In genomic region chr19:40405808-40406207, GRCm38 (mm10) we compare ENCODE assay signal across 11 mouse cellular contexts.
DNase-seq lines count a peak whose midpoint lies in the region; ATAC-seq and TF ChIP-seq lines count a peak whose summit lies in the region.
"Had no signal": no experiment of that assay in that cellular context is flagged by ENCODE, and none has a peak within 500 bp of the region (broad histone marks: within the 10 kb centered on the region; RNA-seq: fewer than 3 reads in every experiment).

No protein-coding gene starts in this region.

- H3K9ac ChIP-seq in heart, embryonic 14.5 days (ENCODE audit: low read length): peak overlapping the region; percentile 44
- H3K9ac ChIP-seq in kidney, embryonic 14.5 days (ENCODE audit: low read depth, low read length): no peak overlapping the region
- H3K9ac ChIP-seq: forebrain, embryonic 13.5 days had no signal

- no peak for DNase-seq in layer of hippocampus, adult 2 months (ENCODE audit: low spot score in 2 of 2)
- no peak for DNase-seq in layer of hippocampus, postnatal 10 days (ENCODE audit: low spot score in 2 of 2)
- DNase-seq in lung, postnatal 36 days: peak; percentile 47
- no peak for DNase-seq in B cell, adult 2 months
- no peak for DNase-seq in layer of hippocampus, adult 9-11 months
- DNase-seq: cerebellum, postnatal 36 days; thymus, postnatal 14 days had no signal

- no peak for TF ChIP-seq CTCF in layer of hippocampus, adult 2 months (conservative IDR thresholded peaks at IDR 0.05)

- peak overlapping the region; percentile 58 for H3K27ac ChIP-seq in layer of hippocampus, adult 2 months
- H3K27ac ChIP-seq in heart, embryonic 14.5 days (replicated peaks in 1 of 2; ENCODE audit: control insufficient read depth in 1 of 2, insufficient read depth in 1 of 2, low read depth in 2 of 2, low read length in 2 of 2): peak overlapping the region; percentile 60 to 77
- H3K27ac ChIP-seq in kidney, embryonic 14.5 days (ENCODE audit: low read depth, low read length): peak overlapping the region; percentile 73; the same call in 1 of the 2 replicates
- H3K27ac ChIP-seq: forebrain, embryonic 13.5 days had no signal

- no peaks in the 10 kb centered on the region for H3K9me3 ChIP-seq in heart, embryonic 14.5 days (ENCODE audit: control insufficient read depth, low read length)
- no peaks in the 10 kb centered on the region for H3K9me3 ChIP-seq in kidney, embryonic 14.5 days (ENCODE audit: control insufficient read depth, low read length)
- H3K9me3 ChIP-seq: forebrain, embryonic 13.5 days had no signal

- WGBS in heart, embryonic 14.5 days: 29% methylated on average over 11 of the region's 11 CpGs
- WGBS in kidney, embryonic 14.5 days: 38% methylated on average over 11 of the region's 11 CpGs

- peak overlapping the region; percentile 18; the same call in 1 of the 2 replicates for H3K4me2 ChIP-seq in heart, embryonic 14.5 days (ENCODE audit: low read length)
- peak overlapping the region; percentile 6; the same call in 1 of the 2 replicates for H3K4me2 ChIP-seq in kidney, embryonic 14.5 days (replicated peaks; ENCODE audit: low read depth, low read length)
- H3K4me2 ChIP-seq: forebrain, embryonic 13.5 days had no signal

- H3K4me1 ChIP-seq in heart, embryonic 14.5 days (ENCODE audit: control insufficient read depth in 2 of 2, insufficient read depth in 2 of 2, low read length in 2 of 2): peaks cover 30 to 63% of the 10 kb centered on the region in 2 experiments
- H3K4me1 ChIP-seq in kidney, embryonic 14.5 days (ENCODE audit: control insufficient read depth, insufficient read depth, low read length): peaks cover 27% of the 10 kb centered on the region

- 0 out of 2 replicates have a peak, but pooled peaks have one; percentile 13 for ATAC-seq in heart, embryonic 14.5 days (ENCODE audit: insufficient number of reproducible peaks, insufficient read depth, low FRiP score, low read depth)
- ATAC-seq in kidney, embryonic 14.5 days (ENCODE audit: low FRiP score, low TSS enrichment): 0 out of 2 replicates have a peak, but pooled peaks have one; percentile 26
- no peak for ATAC-seq in megakaryocyte-erythroid progenitor cell, adult 5-6 weeks (replicated peaks; ENCODE audit: low FRiP score, low TSS enrichment, poor library complexity, severe bottlenecking)
- ATAC-seq: forebrain, embryonic 13.5 days had no signal

- H3K4me3 ChIP-seq in layer of hippocampus, adult 2 months: no peak overlapping the region
- H3K4me3 ChIP-seq in heart, embryonic 14.5 days (ENCODE audit: control insufficient read depth in 1 of 2, insufficient read depth in 1 of 2, low read depth in 1 of 2, low read length in 2 of 2): no peak overlapping the region
- H3K4me3 ChIP-seq in kidney, embryonic 14.5 days (ENCODE audit: low read length): no peak overlapping the region
- H3K4me3 ChIP-seq: forebrain, embryonic 13.5 days had no signal

- H3K36me3 ChIP-seq in heart, embryonic 14.5 days (ENCODE audit: control insufficient read depth, insufficient read depth, low read length): 0 out of 2 replicates have a peak, but pooled peaks cover 3% of the 10 kb centered on the region
- H3K36me3 ChIP-seq in kidney, embryonic 14.5 days (ENCODE audit: control insufficient read depth, insufficient read depth, low read length): no peaks in the 10 kb centered on the region

- H3K27me3 ChIP-seq in heart, embryonic 14.5 days (ENCODE audit: control insufficient read depth, insufficient read depth, low read length): no peaks in the 10 kb centered on the region
- no peaks in the 10 kb centered on the region for H3K27me3 ChIP-seq in kidney, embryonic 14.5 days (ENCODE audit: control insufficient read depth, insufficient read depth, low read length)
- H3K27me3 ChIP-seq: forebrain, embryonic 13.5 days had no signal
